Mouse (Mus musculus) stomach, postnatal 0 days (tissue): ENCODE results near the gene Ift43.

Experiments
- CTCF ChIP-seq: IDR thresholded peaks from 2 replicates; pipeline ENCODE4 v1.5.1; 2016; ENCODE audit warnings: antibody characterized with exemption, low read depth, mild to moderate bottlenecking, moderate library complexity
- EP300 ChIP-seq: optimal IDR thresholded peaks from 2 replicates; pipeline ENCODE3; 2016; ENCODE audit warnings: antibody characterized with exemption

GRCm38 (mm10) chr12:86046776-86047175, 35.6 kb upstream of the Ift43 start:
- TF ChIP-seq CTCF = no peak
- no peak for TF ChIP-seq EP300
